Comparison of ENCODE assay signal across 17 mouse cellular contexts in the genomic region with DNA sequence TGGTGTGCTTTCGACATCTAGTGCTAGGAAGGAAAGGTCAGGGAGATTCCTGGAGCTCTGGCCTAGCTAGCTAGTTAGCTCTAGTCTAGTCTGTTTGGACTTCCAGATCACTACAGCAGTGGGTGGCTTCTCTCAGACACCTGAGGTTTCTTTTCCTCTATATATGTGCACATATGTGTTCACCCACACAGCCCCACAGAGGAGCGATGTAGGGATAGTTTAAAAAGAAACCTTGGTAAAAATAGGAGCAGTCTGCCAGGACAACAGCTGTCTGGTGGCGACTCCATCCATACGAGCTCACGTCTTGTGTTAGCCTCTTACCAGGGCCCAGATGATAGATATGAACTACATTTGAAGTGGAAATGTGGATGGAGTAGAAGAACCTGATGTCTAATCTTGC.
DNase-seq lines count a peak whose midpoint lies in the region; ATAC-seq lines count a peak whose summit lies in the region.
"Had no signal": no experiment of that assay in that cellular context is flagged by ENCODE, and none has a peak within 500 bp of the region (broad histone marks: within the 10 kb centered on the region; RNA-seq: fewer than 3 reads in every experiment).

No protein-coding gene starts in this region.

- WGBS in heart, embryonic 11.5 days (ENCODE audit: insufficient replicate concordance), result 85% methylated on average over 5 of the region's 5 CpGs
- 78% methylated on average over 5 of the region's 5 CpGs for WGBS in heart, embryonic 12.5 days
- 93% methylated on average over 5 of the region's 5 CpGs for WGBS in neural tube, embryonic 11.5 days
- WGBS in neural tube, embryonic 15.5 days, result 93% methylated on average over 5 of the region's 5 CpGs
- 96% methylated on average over 5 of the region's 5 CpGs for WGBS in hindbrain, embryonic 12.5 days

- ATAC-seq in heart, embryonic 11.5 days (replicated peaks; ENCODE audit: insufficient number of reproducible peaks, low FRiP score, low TSS enrichment), result no peak
- ATAC-seq in heart, embryonic 12.5 days (ENCODE audit: insufficient number of reproducible peaks, low FRiP score), result no peak
- ATAC-seq in neural tube, embryonic 11.5 days (ENCODE audit: insufficient read depth, low FRiP score, low TSS enrichment), result no peak
- ATAC-seq in neural tube, embryonic 15.5 days (ENCODE audit: low FRiP score), result no peak
- ATAC-seq in hindbrain, embryonic 12.5 days (ENCODE audit: low FRiP score), result no peak
- ATAC-seq: forebrain, embryonic 15.5 days; intestine, embryonic 15.5 days had no signal

- H3K4me2 ChIP-seq in heart, embryonic 11.5 days, result no peak overlapping the region
- no peak overlapping the region for H3K4me2 ChIP-seq in heart, embryonic 12.5 days
- H3K4me2 ChIP-seq in neural tube, embryonic 11.5 days (ENCODE audit: low read depth), result no peak overlapping the region
- H3K4me2 ChIP-seq in neural tube, embryonic 15.5 days, result no peak overlapping the region
- H3K4me2 ChIP-seq in hindbrain, embryonic 12.5 days (replicated peaks), result no peak overlapping the region
- H3K4me2 ChIP-seq: embryonic facial prominence, embryonic 15.5 days; forebrain, embryonic 15.5 days; hindbrain, embryonic 14.5 days; intestine, embryonic 15.5 days had no signal

- H3K36me3 ChIP-seq in heart, embryonic 11.5 days (ENCODE audit: control insufficient read depth, insufficient read depth, low read length), result 0 out of 2 replicates have a peak, but pooled peaks cover 3% of the 10 kb centered on the region
- H3K36me3 ChIP-seq in heart, embryonic 12.5 days, result peaks cover 26% of the 10 kb centered on the region
- H3K36me3 ChIP-seq in neural tube, embryonic 11.5 days (ENCODE audit: control insufficient read depth, insufficient read depth, low read length), result no peaks in the 10 kb centered on the region
- no peaks in the 10 kb centered on the region for H3K36me3 ChIP-seq in neural tube, embryonic 15.5 days
- no peaks in the 10 kb centered on the region for H3K36me3 ChIP-seq in hindbrain, embryonic 12.5 days
- H3K36me3 ChIP-seq: forebrain, embryonic 15.5 days had no signal

- DNase-seq in neural tube, embryonic 11.5 days (ENCODE audit: low spot score), result peak; percentile 3
- peak; percentile 26 for DNase-seq in thymus, postnatal 4 days
- DNase-seq in thymus, postnatal 14 days, result no peak
- DNase-seq: adrenal gland, adult 2 months; adrenal gland, postnatal 25 days; cerebellum, adult 2 months; cerebellum, postnatal 10 days; embryo, embryonic 11 days; gastrocnemius, postnatal 14 days had no signal

- peak overlapping the region; percentile 29; the same call in 1 of the 2 replicates for H3K27ac ChIP-seq in heart, embryonic 11.5 days (ENCODE audit: low read depth, low read length)
- H3K27ac ChIP-seq in heart, embryonic 12.5 days (ENCODE audit: poor library complexity, severe bottlenecking), result no peak overlapping the region
- no peak overlapping the region for H3K27ac ChIP-seq in neural tube, embryonic 11.5 days (ENCODE audit: low read depth, low read length)
- no peak overlapping the region for H3K27ac ChIP-seq in neural tube, embryonic 15.5 days (replicated peaks)
- no peak overlapping the region for H3K27ac ChIP-seq in hindbrain, embryonic 12.5 days
- H3K27ac ChIP-seq: embryonic facial prominence, embryonic 15.5 days; forebrain, embryonic 15.5 days; hindbrain, embryonic 14.5 days; intestine, embryonic 15.5 days had no signal

- H3K9ac ChIP-seq in heart, embryonic 11.5 days (ENCODE audit: low read depth, low read length), result no peak overlapping the region
- no peak overlapping the region for H3K9ac ChIP-seq in heart, embryonic 12.5 days
- no peak overlapping the region for H3K9ac ChIP-seq in neural tube, embryonic 11.5 days (ENCODE audit: low read length)
- no peak overlapping the region for H3K9ac ChIP-seq in neural tube, embryonic 15.5 days (replicated peaks)
- no peak overlapping the region for H3K9ac ChIP-seq in hindbrain, embryonic 12.5 days
- H3K9ac ChIP-seq: embryonic facial prominence, embryonic 15.5 days; forebrain, embryonic 15.5 days; hindbrain, embryonic 14.5 days; intestine, embryonic 15.5 days had no signal

- H3K27me3 ChIP-seq in heart, embryonic 11.5 days (ENCODE audit: control insufficient read depth, insufficient read depth, low read length), result no peaks in the 10 kb centered on the region
- H3K27me3 ChIP-seq in heart, embryonic 12.5 days (replicated peaks), result no peaks in the 10 kb centered on the region
- H3K27me3 ChIP-seq in neural tube, embryonic 11.5 days (ENCODE audit: control insufficient read depth, insufficient read depth, low read length), result no peaks in the 10 kb centered on the region
- no peaks in the 10 kb centered on the region for H3K27me3 ChIP-seq in neural tube, embryonic 15.5 days (replicated peaks)
- no peaks in the 10 kb centered on the region for H3K27me3 ChIP-seq in hindbrain, embryonic 12.5 days
- H3K27me3 ChIP-seq: embryonic facial prominence, embryonic 15.5 days; forebrain, embryonic 15.5 days; intestine, embryonic 15.5 days had no signal

- H3K4me1 ChIP-seq in heart, embryonic 11.5 days (ENCODE audit: control insufficient read depth, insufficient read depth, low read length), result peaks cover 36% of the 10 kb centered on the region
- H3K4me1 ChIP-seq in heart, embryonic 12.5 days (replicated peaks), result peaks cover 64% of the 10 kb centered on the region
- no peaks in the 10 kb centered on the region for H3K4me1 ChIP-seq in neural tube, embryonic 11.5 days (ENCODE audit: control insufficient read depth, insufficient read depth, low read length)
- no peaks in the 10 kb centered on the region for H3K4me1 ChIP-seq in neural tube, embryonic 15.5 days
- no peaks in the 10 kb centered on the region for H3K4me1 ChIP-seq in hindbrain, embryonic 12.5 days
- H3K4me1 ChIP-seq: embryonic facial prominence, embryonic 15.5 days; forebrain, embryonic 15.5 days; intestine, embryonic 15.5 days had no signal

- H3K4me3 ChIP-seq in heart, embryonic 11.5 days (ENCODE audit: low read depth, low read length), result no peak overlapping the region
- no peak overlapping the region for H3K4me3 ChIP-seq in heart, embryonic 12.5 days
- no peak overlapping the region for H3K4me3 ChIP-seq in neural tube, embryonic 11.5 days (ENCODE audit: low read depth, low read length)
- no peak overlapping the region for H3K4me3 ChIP-seq in neural tube, embryonic 15.5 days (replicated peaks)
- H3K4me3 ChIP-seq in hindbrain, embryonic 12.5 days, result no peak overlapping the region
- H3K4me3 ChIP-seq: embryonic facial prominence, embryonic 15.5 days; forebrain, embryonic 15.5 days; intestine, embryonic 15.5 days had no signal

- no peaks in the 10 kb centered on the region for H3K9me3 ChIP-seq in heart, embryonic 11.5 days (replicated peaks; ENCODE audit: control insufficient read depth, low read length)
- no peaks in the 10 kb centered on the region for H3K9me3 ChIP-seq in heart, embryonic 12.5 days (replicated peaks)
- H3K9me3 ChIP-seq in neural tube, embryonic 11.5 days (ENCODE audit: control insufficient read depth, low read length), result no peaks in the 10 kb centered on the region
- no peaks in the 10 kb centered on the region for H3K9me3 ChIP-seq in neural tube, embryonic 15.5 days (replicated peaks)
- no peaks in the 10 kb centered on the region for H3K9me3 ChIP-seq in hindbrain, embryonic 12.5 days (replicated peaks)
- H3K9me3 ChIP-seq: embryonic facial prominence, embryonic 15.5 days; forebrain, embryonic 15.5 days; intestine, embryonic 15.5 days had no signal
